ENCODE assay signal across 8 mouse cellular contexts in genomic region chr4:32481366-32482055, GRCm38 (mm10).
A peak's percentile ranks its signal among the peaks of the same experiment; 100 is the strongest.
DNase-seq lines count a peak whose midpoint lies in the region; ATAC-seq lines count a peak whose summit lies in the region.

No protein-coding gene starts in this region.

- H3K27ac ChIP-seq in forebrain, embryonic 15.5 days (replicated peaks), result peak overlapping the region; percentile 53
- H3K27ac ChIP-seq in stomach, embryonic 16.5 days (ENCODE audit: low read length), result no peak overlapping the region

- H3K36me3 ChIP-seq in forebrain, embryonic 15.5 days, result no peaks in the 10 kb centered on the region
- no peaks in the 10 kb centered on the region for H3K36me3 ChIP-seq in stomach, embryonic 16.5 days (ENCODE audit: control insufficient read depth, insufficient read depth, low read length)

- no peak overlapping the region for H3K9ac ChIP-seq in forebrain, embryonic 15.5 days (replicated peaks)
- H3K9ac ChIP-seq in stomach, embryonic 16.5 days (ENCODE audit: low read length), result no peak overlapping the region

- no peak for ATAC-seq in forebrain, embryonic 15.5 days (replicated peaks)
- ATAC-seq in stomach, embryonic 16.5 days (ENCODE audit: insufficient read depth, low FRiP score), result no peak

- no peaks in the 10 kb centered on the region for H3K9me3 ChIP-seq in forebrain, embryonic 15.5 days
- H3K9me3 ChIP-seq in stomach, embryonic 16.5 days (replicated peaks; ENCODE audit: control insufficient read depth, low read length), result no peaks in the 10 kb centered on the region

- intact Hi-C loops in left cerebral cortex, postnatal 36 days (cut with DNase I), result no loop called here

- 18% methylated on average over 18 of the region's 18 CpGs for WGBS in forebrain, embryonic 15.5 days
- WGBS in stomach, embryonic 16.5 days, result 25% methylated on average over 18 of the region's 18 CpGs

- peaks cover 73% of the 10 kb centered on the region for H3K4me1 ChIP-seq in forebrain, embryonic 15.5 days
- H3K4me1 ChIP-seq in stomach, embryonic 16.5 days (ENCODE audit: control insufficient read depth, insufficient read depth, low read length), result peaks cover 14% of the 10 kb centered on the region

- no peak overlapping the region for H3K4me2 ChIP-seq in forebrain, embryonic 15.5 days (replicated peaks)
- H3K4me2 ChIP-seq in stomach, embryonic 16.5 days (ENCODE audit: low read depth, low read length), result peak overlapping the region; percentile 20; the same call in 1 of the 2 replicates

- no peak overlapping the region for H3K4me3 ChIP-seq in forebrain, embryonic 15.5 days
- no peak overlapping the region for H3K4me3 ChIP-seq in stomach, embryonic 16.5 days (replicated peaks; ENCODE audit: low read length)

- no peaks in the 10 kb centered on the region for H3K27me3 ChIP-seq in forebrain, embryonic 15.5 days
- no peaks in the 10 kb centered on the region for H3K27me3 ChIP-seq in stomach, embryonic 16.5 days (ENCODE audit: control insufficient read depth, insufficient read depth, low read length)

- DNase-seq in heart, adult 11 months, result peak; percentile 85
- no peak for DNase-seq in heart, adult 9 months (ENCODE audit: low spot score in 2 of 2)
- DNase-seq in cerebellum, adult 11 months, result peak; percentile 28
- peak; percentile 25 to 27 for DNase-seq in kidney, postnatal 4 days
- no peak for DNase-seq in layer of hippocampus, adult 8-10 months (ENCODE audit: low spot score in 2 of 2)
- DNase-seq in left cerebral cortex, postnatal 36 days (ENCODE audit: low spot score in 2 of 2), result no peak

Comparison
In these comparisons a context has a peak if more than half of its experiments do, and no peak if none do; other contexts are left out.
1. DNase-seq: peak in heart, adult 11 months (single experiment), cerebellum, adult 11 months (single experiment) and kidney, postnatal 4 days (2 of 2); none in heart, adult 9 months (0 of 2), layer of hippocampus, adult 8-10 months (0 of 2) and left cerebral cortex, postnatal 36 days (0 of 2).